Mouse (Mus musculus) bone marrow, adult 2 months (tissue): Measurements from ENCODE around the gene Agpat4. TPM values are rescaled to one million over a fixed set of nuclear protein-coding genes. Genes with fewer than 3 reads are reported as not detected.

ENCODE experiments used
- H3K27ac ChIP-seq: fragments of 200-500 bp; 2 replicates; pipeline ENCODE4 v1.5.1; 2012; ENCODE audit warnings: low read depth, mild to moderate bottlenecking, control low read depth, inconsistent platforms, low read length; ENCODE audit not compliant: control insufficient read depth, poor library complexity, insufficient read depth
- H3K4me1 ChIP-seq: fragments of 200-500 bp; 2 replicates; pipeline ENCODE4 v1.6.1; 2011; ENCODE audit warnings: low read length; ENCODE audit not compliant: control insufficient read depth, insufficient read depth
- H3K4me3 ChIP-seq: fragments of 200-500 bp; replicated peaks from 2 replicates; pipeline ENCODE3; 2011; ENCODE audit warnings: mild to moderate bottlenecking, low read depth, low read length, control low read depth; ENCODE audit not compliant: control insufficient read depth
- CTCF ChIP-seq: fragments of 200-500 bp; IDR thresholded peaks from 2 replicates; pipeline ENCODE4 v1.5.1; 2011; ENCODE audit warnings: low read length, control low read depth; ENCODE audit not compliant: control insufficient read depth, insufficient read depth
- POLR2A ChIP-seq: fragments of 200-500 bp; IDR thresholded peaks from 2 replicates; pipeline ENCODE4 v1.6.1; 2011; ENCODE audit warnings: low read depth, mild to moderate bottlenecking, control low read depth, low read length, borderline replicate concordance; ENCODE audit not compliant: control insufficient read depth
- WGBS: fragments of 180-500 bp; shearing (Covaris S2); methylation state at CpG from one replicate; pipeline ENCODE4 v1.1.7; 2018; 5-methylcytosine and 5-hydroxymethylcytosine counted together
- polyA plus RNA-seq: library from polyadenylated mRNA; stranded (reverse); fragments of >200 nt; gene quantifications from 2 replicates; pipeline ENCODE4 v1.2.4, GENCODE M21; 2011; ENCODE audit warnings: low replicate concordance; ENCODE audit not compliant: missing spikeins, insufficient read depth, insufficient read length

Agpat4 gene
- polyA plus RNA-seq, 1 experiment: 30.2 TPM

DNA sequence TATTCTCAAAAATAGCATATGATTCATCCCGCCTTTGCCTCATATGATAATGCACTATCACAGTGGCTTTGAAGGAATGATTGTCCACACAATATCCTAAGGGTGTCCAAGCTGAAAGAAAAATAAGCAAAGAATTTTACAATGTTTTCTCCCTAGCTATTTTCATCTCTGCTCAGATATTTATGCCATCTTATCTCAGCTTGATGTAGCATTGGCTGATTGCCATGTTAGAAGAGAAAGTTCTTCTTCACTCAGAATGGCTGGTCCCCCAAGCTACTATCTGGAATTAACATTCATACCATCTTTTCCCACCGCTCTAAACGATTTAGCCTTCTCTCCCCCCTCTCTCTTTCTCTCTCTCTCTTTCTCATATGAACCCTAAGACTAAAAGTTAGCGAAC is 29.3 kb downstream of the Agpat4 start:
- H3K4me1 ChIP-seq: no peaks in the 10 kb centered on the region; the same call in 1 of the 2 replicates
- no peak overlapping the region for H3K4me3 ChIP-seq
- WGBS: 77% methylated on average over 4 of the region's 4 CpGs
- H3K27ac ChIP-seq: no peak overlapping the region
- no peak for TF ChIP-seq POLR2A
- TF ChIP-seq CTCF: no peak

DNA sequence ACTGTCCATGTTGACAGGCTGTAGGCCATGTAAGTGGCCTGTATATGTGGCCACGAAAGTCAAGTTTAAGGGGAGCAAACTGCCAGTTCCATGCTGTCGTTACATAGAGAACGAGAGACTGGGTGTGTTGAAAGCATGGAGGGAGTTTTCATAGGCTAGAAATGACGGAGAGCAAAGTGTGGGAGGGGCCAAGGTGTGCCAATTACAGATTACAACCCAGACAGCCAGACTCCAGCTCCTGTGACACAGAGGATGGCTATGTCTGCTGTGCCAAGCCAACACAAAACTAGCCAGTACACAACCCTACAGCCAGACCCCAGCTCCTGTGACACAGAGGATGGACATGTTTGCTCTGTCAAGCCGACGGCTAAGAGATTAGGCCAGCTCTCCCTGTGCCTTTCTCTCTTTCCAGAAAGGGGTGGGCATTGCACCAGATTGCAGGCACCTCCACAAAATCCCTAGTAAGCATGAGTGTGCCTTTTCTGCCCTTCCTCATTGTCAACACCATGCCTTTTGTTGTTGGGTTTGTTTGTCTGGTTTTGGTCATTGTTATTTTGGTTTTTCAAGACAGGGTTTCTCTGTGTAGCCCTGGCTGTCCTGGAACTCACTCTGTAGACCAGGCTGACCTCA is 30.8 kb downstream of the Agpat4 start:
- TF ChIP-seq POLR2A: no peak
- TF ChIP-seq CTCF: no peak
- H3K4me1 ChIP-seq: no peaks in the 10 kb centered on the region; the same call in 1 of the 2 replicates
- no peak overlapping the region for H3K4me3 ChIP-seq
- 81% methylated on average over 6 of the region's 6 CpGs for WGBS
- H3K27ac ChIP-seq: 0 out of 2 replicates have a peak overlapping the region, but pooled peaks have one; percentile 30

DNA sequence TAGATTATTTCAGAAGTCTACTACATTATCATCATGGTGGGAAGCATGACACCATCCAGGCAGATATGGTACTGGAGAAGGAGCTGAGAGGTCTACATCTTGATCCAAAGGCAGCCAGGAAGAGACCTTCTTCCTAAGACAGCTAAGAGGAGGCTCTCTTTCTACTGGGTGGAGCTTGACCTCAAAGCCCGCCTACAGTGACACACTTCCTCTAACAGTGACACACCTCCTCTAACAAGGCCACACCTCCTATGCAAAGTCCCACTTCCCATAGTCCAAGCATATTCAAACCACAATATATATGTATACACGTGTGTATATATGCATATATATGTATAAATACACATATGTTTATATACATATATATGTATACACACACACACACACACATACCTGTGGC is 32.5 kb downstream of the Agpat4 start:
- Histone ChIP-seq H3K27ac (no peak overlapping the region), H3K4me3 (no peak overlapping the region), H3K4me1 (no peaks in the 10 kb centered on the region; the same call in 1 of the 2 replicates)
- no peak for TF ChIP-seq POLR2A
- no peak for TF ChIP-seq CTCF
- 80% methylated on average over 2 of the region's 2 CpGs for WGBS

DNA sequence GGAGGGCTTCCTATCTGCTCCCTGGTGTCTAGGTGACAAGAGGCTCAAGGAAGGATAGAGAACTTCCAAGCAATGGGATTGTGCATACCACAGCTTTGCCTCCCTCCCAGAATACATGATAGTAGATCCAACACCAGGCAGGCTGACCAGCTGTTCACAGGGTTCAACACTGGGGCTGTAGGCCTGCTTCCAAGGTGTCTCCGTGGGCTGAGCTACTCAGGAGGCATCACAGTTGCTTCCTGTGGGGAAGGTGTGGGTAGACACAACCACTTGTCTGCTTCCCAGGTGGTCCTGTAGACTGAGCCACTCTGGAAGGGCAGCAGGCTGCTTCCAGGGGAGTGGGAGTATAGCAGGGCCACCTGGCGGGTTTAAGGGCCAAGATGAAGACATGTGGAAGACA is 35.8 kb downstream of the Agpat4 start:
- H3K4me3 ChIP-seq: no peak overlapping the region
- 72% methylated on average over 2 of the region's 2 CpGs for WGBS
- no peaks in the 10 kb centered on the region; the same call in none of the 2 replicates for H3K4me1 ChIP-seq
- TF ChIP-seq CTCF (no peak), POLR2A (no peak)
- no peak overlapping the region for H3K27ac ChIP-seq

DNA sequence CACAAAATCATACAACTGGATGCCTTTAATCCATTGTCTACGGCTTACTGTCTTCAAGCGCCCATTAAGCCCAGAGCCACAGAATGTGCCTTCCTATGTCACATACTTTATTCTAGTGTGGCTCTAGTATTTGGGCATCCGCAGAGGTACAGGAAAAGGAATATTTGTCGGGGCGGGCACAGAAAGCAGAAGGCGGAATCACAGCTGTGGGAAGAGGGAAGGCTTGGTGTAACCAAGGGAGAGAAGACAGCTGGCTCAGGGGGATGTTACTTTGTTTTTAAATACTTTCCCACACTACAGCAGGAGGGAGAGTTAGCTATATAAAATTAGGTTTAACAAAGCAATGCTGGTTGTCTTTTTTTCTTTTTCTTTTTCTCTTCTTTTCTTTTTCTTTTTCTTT is 36.7 kb downstream of the Agpat4 start:
- H3K27ac ChIP-seq: no peak overlapping the region
- H3K4me3 ChIP-seq: no peak overlapping the region
- TF ChIP-seq CTCF (no peak), POLR2A (no peak)
- H3K4me1 ChIP-seq: peaks cover 7% of the 10 kb centered on the region
- 90% methylated on average over 6 of the region's 6 CpGs for WGBS

DNA sequence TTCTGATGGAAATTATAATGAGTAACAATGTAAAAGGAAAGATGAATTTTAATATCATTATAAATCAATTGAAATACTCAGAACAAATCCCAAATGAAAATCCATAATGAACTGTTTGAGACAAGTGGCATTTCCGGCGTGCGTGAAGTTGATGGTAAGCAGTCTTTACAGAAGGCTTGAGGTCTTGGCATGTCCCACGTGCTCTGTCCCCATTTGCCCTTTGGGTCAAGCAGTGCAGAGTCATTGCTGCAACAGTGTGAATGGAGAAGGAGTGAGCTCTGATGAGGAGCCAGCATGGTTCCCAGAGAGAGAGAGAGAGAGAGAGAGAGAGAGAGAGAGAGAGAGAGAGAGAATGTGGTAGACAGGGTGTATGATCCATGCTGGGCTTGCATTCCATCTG is 37.4 kb downstream of the Agpat4 start:
- Histone ChIP-seq H3K4me1 (peaks cover 9% of the 10 kb centered on the region), H3K4me3 (no peak overlapping the region), H3K27ac (no peak overlapping the region)
- TF ChIP-seq CTCF (no peak), POLR2A (no peak)
- 95% methylated on average over 4 of the region's 4 CpGs for WGBS

DNA sequence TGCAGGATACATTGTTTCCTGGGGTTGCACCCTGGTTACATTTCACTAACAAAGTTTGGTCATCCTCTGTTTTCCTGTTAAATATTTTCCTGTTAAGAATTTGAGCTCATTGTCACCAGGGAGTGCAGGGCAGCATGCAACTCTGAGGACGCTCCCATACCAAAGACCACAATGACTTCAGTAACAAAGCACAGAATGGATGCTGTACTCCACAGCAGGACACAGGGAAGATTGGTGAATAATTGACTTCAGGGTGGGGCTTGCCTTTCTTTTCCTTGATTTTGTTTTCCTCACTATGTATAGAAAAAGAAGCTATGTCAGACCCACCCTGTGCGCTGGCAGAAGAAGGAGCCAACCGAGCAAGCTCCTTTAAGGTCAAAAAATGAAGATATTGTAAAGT is 38.2 kb downstream of the Agpat4 start:
- 95% methylated on average over 3 of the region's 3 CpGs for WGBS
- H3K4me3 ChIP-seq: no peak overlapping the region
- H3K27ac ChIP-seq: no peak overlapping the region
- no peak for TF ChIP-seq CTCF
- no peak for TF ChIP-seq POLR2A
- H3K4me1 ChIP-seq: peaks cover 10% of the 10 kb centered on the region

DNA sequence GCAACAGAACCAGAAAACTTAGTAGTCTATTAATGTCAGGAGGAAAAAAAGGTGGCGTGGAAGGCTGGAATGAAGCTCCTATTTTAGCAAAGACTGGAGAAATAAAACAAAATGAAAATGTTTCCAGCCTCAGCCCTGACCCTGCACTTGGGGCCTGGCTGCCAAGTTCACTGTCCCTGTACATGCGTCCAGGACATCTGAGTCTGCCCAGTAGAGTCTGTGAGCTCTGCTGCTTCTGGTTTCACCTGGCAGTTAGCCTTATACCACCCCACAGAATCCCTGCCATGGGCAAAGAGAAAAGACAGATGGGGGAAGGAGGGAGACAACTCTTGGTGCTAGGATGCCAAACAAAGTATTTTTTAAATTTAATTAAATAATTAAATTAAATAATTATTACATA is 38.7 kb downstream of the Agpat4 start:
- Histone ChIP-seq H3K27ac (no peak overlapping the region), H3K4me3 (no peak overlapping the region), H3K4me1 (peaks cover 10% of the 10 kb centered on the region)
- WGBS: 91% methylated on average over 2 of the region's 2 CpGs
- no peak for TF ChIP-seq POLR2A
- TF ChIP-seq CTCF: no peak
